Mouse (Mus musculus) layer of hippocampus, adult 8-10 months (tissue): ENCODE results near the gene C2cd2. TPM values are rescaled to one million over a fixed set of nuclear protein-coding genes. Genes with fewer than 3 reads are reported as not detected.

Experiments used
- DNase-seq, 2 experiments: peaks; one replicate each; pipeline ENCODE4 v3.0.0; 2022; ENCODE audit warnings: low spot score in 2 of 2
- total RNA-seq, 4 experiments: library from RNA; stranded (reverse); gene quantifications; 2 replicates each; pipeline ENCODE4 v1.2.4; 2022

C2cd2 gene
- total RNA-seq, 4 experiments from 2014 or later: 11.1 to 14.8 (median 12.2) TPM

GRCm38 (mm10) chr16:97887762-97888161, 74.6 kb downstream of the C2cd2 start:
- no peak for DNase-seq

- DNase-seq: no peak
Observed at GRCm38 (mm10) chr16:97883696-97884095, 78.7 kb downstream of the C2cd2 start.

- DNase-seq: no peak
Observed at GRCm38 (mm10) chr16:97882891-97883290, 79.5 kb downstream of the C2cd2 start.

GRCm38 (mm10) chr16:97879134-97879533, 83.3 kb downstream of the C2cd2 start:
- DNase-seq: peak in 1 of 2 experiments; percentile 23

GRCm38 (mm10) chr16:97877502-97877901, 84.9 kb downstream of the C2cd2 start:
- DNase-seq: no peak

GRCm38 (mm10) chr16:97875101-97875500, 87.3 kb downstream of the C2cd2 start:
- DNase-seq: no peak

- no peak for DNase-seq
Observed at GRCm38 (mm10) chr16:97874376-97874775, 88.0 kb downstream of the C2cd2 start.

GRCm38 (mm10) chr16:97872657-97873056, 89.7 kb downstream of the C2cd2 start:
- DNase-seq: no peak

GRCm38 (mm10) chr16:97869193-97870102, 93.0 kb downstream of the C2cd2 start:
- DNase-seq: no peak

- no peak for DNase-seq
Observed at GRCm38 (mm10) chr16:97863932-97864467, 98.4 kb downstream of the C2cd2 start.

- DNase-seq: no peak
Observed at GRCm38 (mm10) chr16:97856050-97856449, 106.3 kb downstream of the C2cd2 start.

GRCm38 (mm10) chr16:97851741-97852319, 110.6 kb downstream of the C2cd2 start, which contains the start of gene Prdm15:
Gene Prdm15, minus strand, starts transcription at chr16:97851850.
- peak; percentile 77 to 86 for DNase-seq

- DNase-seq: peak; percentile 70 to 81
Observed at GRCm38 (mm10) chr16:97851061-97851740, 111.2 kb downstream of the C2cd2 start.

GRCm38 (mm10) chr16:97850667-97851060, 111.7 kb downstream of the C2cd2 start:
- DNase-seq: peak; percentile 28 to 34

GRCm38 (mm10) chr16:97848832-97849231, 113.6 kb downstream of the C2cd2 start:
- no peak for DNase-seq

- DNase-seq: no peak
Observed at GRCm38 (mm10) chr16:97844967-97845937, 117.1 kb downstream of the C2cd2 start.

- DNase-seq: no peak
Observed at GRCm38 (mm10) chr16:97832154-97832553, 130.2 kb downstream of the C2cd2 start.

- no peak for DNase-seq
Observed at GRCm38 (mm10) chr16:97828207-97828606, 134.2 kb downstream of the C2cd2 start.

- DNase-seq: no peak
Observed at GRCm38 (mm10) chr16:97823311-97824007, 138.9 kb downstream of the C2cd2 start.

- no peak for DNase-seq
Observed at GRCm38 (mm10) chr16:97819532-97819931, 142.9 kb downstream of the C2cd2 start.
